Mouse (Mus musculus): ENCODE results near the gene Olfr926.

Olfr926 gene
- long read RNA-seq, experiment 1, result 0 reads
- long read RNA-seq, experiment 2, result 0 reads

GRCm38 (mm10) chr9:38876826-38877225 is at the start of gene Olfr926:
Olfr926 (plus strand) TSS chr9:38877126.
- intact Hi-C loops (cut with DNase I), result no loop called here

GRCm38 (mm10) chr9:38833027-38833426 is 43.9 kb upstream of the Olfr926 start:
- intact Hi-C loops (cut with DNase I), result no loop called here

- intact Hi-C loops (cut with DNase I), result no loop called here
These were observed 32.8 kb upstream of the Olfr926 start, which contains the start of gene Olfr924 for GRCm38 (mm10) chr9:38844149-38844548. Olfr924 (plus strand) TSS chr9:38844449.

GRCm38 (mm10) chr9:38854760-38855159 is 22.2 kb upstream of the Olfr926 start, which contains the start of gene Olfr26:
Olfr26 (plus strand) TSS chr9:38855060.
- intact Hi-C loops (cut with DNase I), result no loop called here

- intact Hi-C loops (cut with DNase I), result loop anchor here (2.0 kb wide), 1 partner anchor 22 kb away; no protein-coding TSS in a partner anchor
These were observed 2.0 kb upstream of the Olfr926 start for GRCm38 (mm10) chr9:38874880-38875279.
